Mouse (Mus musculus): ENCODE measurements around the gene Adipoq.

- no peak for TF ChIP-seq CTCF (IDR thresholded peaks at IDR 0.05; ENCODE audit: low read depth)
- TF ChIP-seq EP300 (optimal IDR thresholded peaks at IDR 0.05): no peak
These were observed 9.8 kb upstream of the Adipoq start for GRCm38 (mm10) chr16:23136406-23136970.
